Mouse (Mus musculus) frontal cortex, adult 2 months (tissue): Measurements from ENCODE around the gene Hoxd13. TPM values are rescaled to one million over a fixed set of nuclear protein-coding genes. Genes with fewer than 3 reads are reported as not detected.

Source experiments
- polyA plus RNA-seq: library from polyadenylated mRNA; depleted of rRNA; stranded (reverse); fragments of >200 nt; gene quantifications from 2 replicates; pipeline ENCODE4 v1.2.3, GENCODE M21; 2012; rRNA removed

Gene Hoxd13
- polyA plus RNA-seq, 1 experiment: not detected

Other genes starting within 250 kb of the Hoxd13 start
- 28.6 and 29.3 TPM in 2 replicates for gene Lnpk, start 88.9 kb upstream of the Hoxd13 start, polyA plus RNA-seq
- gene Evx2, start 8.8 kb upstream of the Hoxd13 start, polyA plus RNA-seq: not detected in 2 replicates
- gene Hoxd12, start 6.7 kb downstream of the Hoxd13 start, polyA plus RNA-seq: not detected in 2 replicates
- not detected in 2 replicates for gene Hoxd11, start 11.2 kb downstream of the Hoxd13 start, polyA plus RNA-seq
- not detected in 2 replicates for gene Hoxd10, start 23.6 kb downstream of the Hoxd13 start, polyA plus RNA-seq
- 0.04 and 0.11 TPM in 2 replicates for gene Hoxd9, start 29.4 kb downstream of the Hoxd13 start, polyA plus RNA-seq
- 0.04 and 0.06 TPM in 2 replicates for gene Hoxd8, start 36.3 kb downstream of the Hoxd13 start, polyA plus RNA-seq
- not detected in 2 replicates for gene Hoxd3, start 43.6 kb downstream of the Hoxd13 start, polyA plus RNA-seq
- gene Hoxd4, start 43.6 kb downstream of the Hoxd13 start, polyA plus RNA-seq: not detected in 2 replicates
- 0.04 TPM in 1 of 2 replicates, not detected in the other for gene Gm28230, start 58.4 kb downstream of the Hoxd13 start, polyA plus RNA-seq
- gene Hoxd1, start 94.7 kb downstream of the Hoxd13 start, polyA plus RNA-seq: 0.08 and 0.13 TPM in 2 replicates
- 48.1 and 51.2 TPM in 2 replicates for gene Mtx2, start 157.5 kb downstream of the Hoxd13 start, polyA plus RNA-seq